In the genomic region with DNA sequence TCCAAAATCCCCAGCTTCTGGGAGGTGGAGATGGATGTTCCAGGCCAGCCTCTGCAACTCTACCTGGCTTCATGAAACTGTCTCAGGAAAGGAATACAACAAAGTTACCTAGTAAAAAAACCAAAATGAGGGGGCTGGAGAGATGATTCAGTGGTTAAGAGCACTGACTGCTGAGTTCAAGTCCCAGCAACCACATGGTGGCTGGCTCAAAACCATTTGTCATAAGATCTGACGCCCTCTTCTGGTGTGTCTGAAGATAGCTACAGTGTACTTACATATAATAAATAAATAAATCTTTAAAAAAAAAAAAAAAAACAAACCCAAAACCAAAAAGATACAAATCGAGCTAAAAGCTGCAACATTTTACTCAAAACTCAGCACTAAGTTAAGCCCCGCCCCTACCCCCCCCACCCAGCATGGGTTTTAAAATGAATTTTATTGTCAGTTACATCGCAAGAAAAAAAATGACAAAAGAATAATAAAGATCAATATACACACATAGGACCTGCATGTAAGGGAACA, we compare ENCODE assay signal across 1 mouse cellular context.
A peak's percentile ranks its signal among the peaks of the same experiment; 100 is the strongest.
TF ChIP-seq lines count a peak whose summit lies in the region.

No protein-coding gene starts in this region.

TF ChIP-seq in MEL, 35 proteins besides CTCF, POLR2A, EP300 and RAD21:
- TF ChIP-seq MXI1 (IDR thresholded peaks at IDR 0.05; ENCODE audit: low read depth, low read length) (peak; percentile 5; the same call in 1 of the 2 replicates), MYC (IDR thresholded peaks at IDR 0.05; ENCODE audit: low read depth, low read length) (peak; percentile 78; the same call in 1 of the 2 replicates), ZNF384 (IDR thresholded peaks at IDR 0.05; ENCODE audit: low read depth, low read length) (peak; percentile 70; the same call in 1 of the 2 replicates), JUND (IDR thresholded peaks at IDR 0.05; ENCODE audit: low read depth, low read length) (no peak)
